Mouse (Mus musculus): Measurements from ENCODE around the gene Ptrh1.

DNA sequence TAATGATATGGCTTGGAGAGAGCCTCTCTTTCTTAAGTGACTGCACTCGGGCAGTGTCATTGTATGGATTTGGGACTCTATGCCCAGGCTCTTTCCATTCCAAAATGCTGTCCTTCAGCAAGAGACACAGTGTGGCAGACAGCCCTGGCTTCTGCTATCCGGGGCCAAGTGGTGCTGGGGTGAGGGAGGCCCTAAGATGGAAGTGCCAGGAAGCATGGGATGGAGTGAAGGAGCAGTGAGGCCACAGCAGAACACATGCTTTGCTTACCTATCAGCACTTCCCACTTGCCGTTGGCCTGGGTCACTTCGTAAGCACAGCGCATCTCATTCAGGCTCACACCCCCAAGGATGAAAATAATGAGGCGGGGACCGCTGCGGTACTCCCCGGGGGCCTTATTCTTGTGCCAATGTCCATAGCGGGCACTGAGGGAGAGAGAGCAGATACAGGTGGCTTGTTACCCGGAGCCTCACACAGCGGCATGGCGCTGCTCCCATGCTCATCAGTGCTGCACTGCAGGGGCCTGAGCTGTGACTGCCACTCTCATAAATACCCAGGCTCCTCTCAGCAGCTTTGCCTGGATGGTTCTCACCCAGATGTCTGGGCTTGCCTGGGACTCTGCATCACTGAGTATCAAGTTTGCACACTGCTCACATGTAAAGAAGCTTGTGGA, 20.3 kb downstream of the Ptrh1 start:
- TF ChIP-seq CTCF (IDR thresholded peaks at IDR 0.05; ENCODE audit: low read depth) (no peak), EP300 (IDR thresholded peaks at IDR 0.05; ENCODE audit: low read depth) (no peak)

Data from liver, embryonic 14.5 days (tissue).